26 mouse cellular contexts compared by ENCODE assay signal in genomic region chr11:51410771-51411170, GRCm38 (mm10).
DNase-seq lines count a peak whose midpoint lies in the region; ATAC-seq lines count a peak whose summit lies in the region.
"Had no signal": no experiment of that assay in that cellular context is flagged by ENCODE, and none has a peak within 500 bp of the region (broad histone marks: within the 10 kb centered on the region; RNA-seq: fewer than 3 reads in every experiment).

No protein-coding gene starts in this region.

- H3K4me2 ChIP-seq in midbrain, embryonic 15.5 days = no peak overlapping the region
- no peak overlapping the region for H3K4me2 ChIP-seq in embryonic facial prominence, embryonic 12.5 days (replicated peaks)
- H3K4me2 ChIP-seq in limb, embryonic 11.5 days (ENCODE audit: low read depth, severe bottlenecking) = no peak overlapping the region
- no peak overlapping the region for H3K4me2 ChIP-seq in limb, embryonic 15.5 days
- H3K4me2 ChIP-seq: embryonic facial prominence, embryonic 15.5 days; forebrain, embryonic 15.5 days; heart, embryonic 11.5 days; heart, embryonic 15.5 days; hindbrain, embryonic 14.5 days; intestine, embryonic 15.5 days had no signal

- H3K9me3 ChIP-seq in midbrain, embryonic 10.5 days (replicated peaks) = no peaks in the 10 kb centered on the region
- no peaks in the 10 kb centered on the region for H3K9me3 ChIP-seq in midbrain, embryonic 15.5 days
- H3K9me3 ChIP-seq in embryonic facial prominence, embryonic 12.5 days = no peaks in the 10 kb centered on the region
- no peaks in the 10 kb centered on the region for H3K9me3 ChIP-seq in limb, embryonic 11.5 days (ENCODE audit: control insufficient read depth, low read length)
- no peaks in the 10 kb centered on the region for H3K9me3 ChIP-seq in limb, embryonic 15.5 days
- H3K9me3 ChIP-seq: embryonic facial prominence, embryonic 15.5 days; forebrain, embryonic 10.5 days; forebrain, embryonic 15.5 days; G1E; heart, embryonic 15.5 days; hindbrain, embryonic 10.5 days; intestine, embryonic 15.5 days had no signal

- DNase-seq in midbrain, embryonic 10.5 days (ENCODE audit: low spot score) = no peak
- peak; percentile 72 for DNase-seq in limb, embryonic 11.5 days (ENCODE audit: low spot score)
- DNase-seq in kidney, postnatal 25 days = no peak
- DNase-seq in embryo, embryonic 10 days (ENCODE audit: low spot score) = no peak
- no peak for DNase-seq in urinary bladder, adult 18-20 months (ENCODE audit: low spot score in 2 of 2)
- DNase-seq: adrenal gland, postnatal 14 days; cerebellum, adult 18-20 months; cerebellum, adult 9-11 months; cerebellum, postnatal 36 days; gastrocnemius, postnatal 10 days; heart, adult 2 months; heart, postnatal 14 days had no signal

- no peaks in the 10 kb centered on the region for H3K36me3 ChIP-seq in midbrain, embryonic 10.5 days
- H3K36me3 ChIP-seq in midbrain, embryonic 15.5 days (replicated peaks) = no peaks in the 10 kb centered on the region
- H3K36me3 ChIP-seq in embryonic facial prominence, embryonic 12.5 days = no peaks in the 10 kb centered on the region
- H3K36me3 ChIP-seq in limb, embryonic 11.5 days (ENCODE audit: control insufficient read depth, insufficient read depth, low read length) = no peaks in the 10 kb centered on the region
- H3K36me3 ChIP-seq in limb, embryonic 15.5 days = no peaks in the 10 kb centered on the region
- H3K36me3 ChIP-seq: embryonic facial prominence, embryonic 15.5 days; forebrain, embryonic 10.5 days; forebrain, embryonic 15.5 days; G1E; heart, embryonic 15.5 days; hindbrain, embryonic 10.5 days; intestine, embryonic 15.5 days had no signal

- no peaks in the 10 kb centered on the region for H3K27me3 ChIP-seq in midbrain, embryonic 10.5 days (ENCODE audit: low read depth, poor library complexity, severe bottlenecking)
- H3K27me3 ChIP-seq in midbrain, embryonic 15.5 days (replicated peaks) = no peaks in the 10 kb centered on the region
- H3K27me3 ChIP-seq in embryonic facial prominence, embryonic 12.5 days = no peaks in the 10 kb centered on the region
- H3K27me3 ChIP-seq in limb, embryonic 11.5 days (ENCODE audit: control insufficient read depth, insufficient read depth, low read length) = no peaks in the 10 kb centered on the region
- H3K27me3 ChIP-seq in limb, embryonic 15.5 days = no peaks in the 10 kb centered on the region
- H3K27me3 ChIP-seq: embryonic facial prominence, embryonic 15.5 days; forebrain, embryonic 15.5 days; intestine, embryonic 15.5 days had no signal

- H3K27ac ChIP-seq in midbrain, embryonic 10.5 days (replicated peaks) = 0 out of 2 replicates have a peak overlapping the region, but pooled peaks have one; percentile 33
- no peak overlapping the region for H3K27ac ChIP-seq in midbrain, embryonic 15.5 days
- no peak overlapping the region for H3K27ac ChIP-seq in embryonic facial prominence, embryonic 12.5 days
- H3K27ac ChIP-seq in limb, embryonic 11.5 days (replicated peaks; ENCODE audit: low read depth, low read length) = peak overlapping the region; percentile 66; the same call in 1 of the 2 replicates
- peak overlapping the region; percentile 24; the same call in 1 of the 2 replicates for H3K27ac ChIP-seq in limb, embryonic 15.5 days
- H3K27ac ChIP-seq: embryonic facial prominence, embryonic 15.5 days; forebrain, embryonic 10.5 days; forebrain, embryonic 15.5 days; heart, adult 2 months; heart, embryonic 15.5 days; hindbrain, embryonic 10.5 days; hindbrain, embryonic 14.5 days; intestine, embryonic 15.5 days had no signal

- H3K4me3 ChIP-seq in midbrain, embryonic 10.5 days = no peak overlapping the region
- H3K4me3 ChIP-seq in midbrain, embryonic 15.5 days = no peak overlapping the region
- no peak overlapping the region for H3K4me3 ChIP-seq in embryonic facial prominence, embryonic 12.5 days
- H3K4me3 ChIP-seq in limb, embryonic 11.5 days (ENCODE audit: low read depth, low read length) = no peak overlapping the region
- H3K4me3 ChIP-seq in limb, embryonic 15.5 days = no peak overlapping the region
- H3K4me3 ChIP-seq: embryonic facial prominence, embryonic 15.5 days; erythroblast, embryonic 14.5 days; forebrain, embryonic 10.5 days; forebrain, embryonic 15.5 days; heart, adult 2 months; heart, embryonic 15.5 days; hindbrain, embryonic 10.5 days; intestine, embryonic 15.5 days had no signal

- peaks cover 5% of the 10 kb centered on the region; the same call in 1 of the 2 replicates for H3K4me1 ChIP-seq in midbrain, embryonic 10.5 days
- H3K4me1 ChIP-seq in midbrain, embryonic 15.5 days = no peaks in the 10 kb centered on the region
- H3K4me1 ChIP-seq in embryonic facial prominence, embryonic 12.5 days = peaks cover 22% of the 10 kb centered on the region
- H3K4me1 ChIP-seq in limb, embryonic 11.5 days (ENCODE audit: control insufficient read depth, insufficient read depth, low read length) = peaks cover 37% of the 10 kb centered on the region
- H3K4me1 ChIP-seq in limb, embryonic 15.5 days = peaks cover 14% of the 10 kb centered on the region
- H3K4me1 ChIP-seq: heart, embryonic 15.5 days had no signal

- WGBS in midbrain, embryonic 10.5 days = 83% methylated on average over 12 of the region's 12 CpGs
- WGBS in midbrain, embryonic 15.5 days = 74% methylated on average over 12 of the region's 12 CpGs
- WGBS in embryonic facial prominence, embryonic 12.5 days = 47% methylated on average over 12 of the region's 12 CpGs
- WGBS in limb, embryonic 11.5 days = 25% methylated on average over 12 of the region's 12 CpGs
- WGBS in limb, embryonic 15.5 days = 32% methylated on average over 12 of the region's 12 CpGs

- ATAC-seq in midbrain, embryonic 15.5 days (replicated peaks) = no peak
- ATAC-seq in embryonic facial prominence, embryonic 12.5 days (ENCODE audit: insufficient number of reproducible peaks, insufficient read depth, low FRiP score, low TSS enrichment) = no peak
- peak; percentile 82 for ATAC-seq in limb, embryonic 11.5 days (ENCODE audit: insufficient number of reproducible peaks, low FRiP score, low TSS enrichment, low read depth)
- ATAC-seq in limb, embryonic 15.5 days (ENCODE audit: insufficient number of reproducible peaks, low FRiP score, low TSS enrichment, low read depth) = peak; percentile 55; the same call in 1 of the 2 replicates
- ATAC-seq: activated CD4-positive, CD25-positive, alpha-beta regulatory T cell, adult 4 months; forebrain, embryonic 15.5 days; intestine, embryonic 15.5 days had no signal

- no peak overlapping the region for H3K9ac ChIP-seq in midbrain, embryonic 15.5 days
- 0 out of 2 replicates have a peak overlapping the region, but pooled peaks have one; percentile 7 for H3K9ac ChIP-seq in embryonic facial prominence, embryonic 12.5 days
- H3K9ac ChIP-seq in limb, embryonic 11.5 days (ENCODE audit: low read length) = no peak overlapping the region
- H3K9ac ChIP-seq in limb, embryonic 15.5 days = no peak overlapping the region
- H3K9ac ChIP-seq: embryonic facial prominence, embryonic 15.5 days; forebrain, embryonic 15.5 days; heart, embryonic 15.5 days; hindbrain, embryonic 14.5 days; intestine, embryonic 15.5 days had no signal

Comparison
In these comparisons a context has a peak if more than half of its experiments do, and no peak if none do; other contexts are left out.
1. H3K27ac ChIP-seq: peak in midbrain, embryonic 10.5 days (single experiment), limb, embryonic 11.5 days (single experiment) and limb, embryonic 15.5 days (single experiment); none in midbrain, embryonic 15.5 days (single experiment) and embryonic facial prominence, embryonic 12.5 days (single experiment).
2. ATAC-seq: peak in limb, embryonic 11.5 days (single experiment) and limb, embryonic 15.5 days (single experiment); none in midbrain, embryonic 15.5 days (single experiment) and embryonic facial prominence, embryonic 12.5 days (single experiment).